Mouse (Mus musculus): ENCODE data around the gene Kif4. TPM values are rescaled to one million over a fixed set of nuclear protein-coding genes. Genes with fewer than 3 reads are reported as not detected.

Kif4 gene
- polyA plus RNA-seq, 1 experiment = 13.4 TPM

DNA sequence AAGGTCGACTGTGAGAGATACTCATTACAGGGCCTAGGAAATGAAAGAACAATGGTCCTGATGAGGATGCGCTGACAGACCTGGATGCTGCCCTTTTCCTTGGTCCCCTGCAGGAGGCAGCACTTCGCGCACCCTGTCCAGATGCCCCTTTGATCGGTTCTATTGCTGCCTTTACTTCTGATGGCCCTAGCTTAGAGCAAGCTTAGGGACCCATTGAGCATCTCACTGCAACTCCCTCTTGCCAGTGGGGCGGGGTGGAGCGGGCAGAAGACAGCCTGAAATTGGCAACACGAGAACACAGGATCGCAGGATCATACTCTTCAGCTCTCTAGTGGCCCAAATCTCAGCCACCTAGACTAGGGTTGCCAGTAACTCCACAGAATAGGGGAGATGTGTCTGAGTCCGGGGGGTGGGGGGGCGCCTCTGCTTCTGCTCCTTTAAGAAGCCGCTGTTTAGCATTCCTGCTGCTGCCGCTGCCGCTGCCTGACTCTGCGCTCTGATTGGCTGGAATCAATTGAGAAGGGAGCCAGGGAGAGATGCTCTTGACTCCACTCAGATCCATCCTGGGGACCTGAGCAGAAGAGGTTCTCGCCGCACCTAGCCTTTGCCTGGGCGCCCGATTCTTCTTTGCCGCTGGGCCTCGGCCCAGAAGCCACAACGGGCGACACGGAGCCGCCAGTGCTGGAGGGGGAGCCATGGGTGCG is 141.8 kb downstream of the Kif4 start, which contains the start of gene Dlg3:
Gene Dlg3 (plus strand): TSS at position 542 of the 704 bp plus-strand sequence.
- H3K4me1 ChIP-seq (ENCODE audit: control insufficient read depth, insufficient read depth, low read length) = no peaks in the 10 kb centered on the region
- no peak within 1 kb of the TSS for H3K27ac ChIP-seq (ENCODE audit: insufficient read depth, low read depth, low read length)
- TF ChIP-seq CTCF (IDR thresholded peaks at IDR 0.05; ENCODE audit: low read depth, low read length) (no peak), POLR2A (IDR thresholded peaks at IDR 0.05; ENCODE audit: borderline replicate concordance, low read depth, low read length) (no peak)
- H3K4me3 ChIP-seq (ENCODE audit: insufficient read depth, low read length) = peak within 1 kb of the TSS; percentile 40

DNA sequence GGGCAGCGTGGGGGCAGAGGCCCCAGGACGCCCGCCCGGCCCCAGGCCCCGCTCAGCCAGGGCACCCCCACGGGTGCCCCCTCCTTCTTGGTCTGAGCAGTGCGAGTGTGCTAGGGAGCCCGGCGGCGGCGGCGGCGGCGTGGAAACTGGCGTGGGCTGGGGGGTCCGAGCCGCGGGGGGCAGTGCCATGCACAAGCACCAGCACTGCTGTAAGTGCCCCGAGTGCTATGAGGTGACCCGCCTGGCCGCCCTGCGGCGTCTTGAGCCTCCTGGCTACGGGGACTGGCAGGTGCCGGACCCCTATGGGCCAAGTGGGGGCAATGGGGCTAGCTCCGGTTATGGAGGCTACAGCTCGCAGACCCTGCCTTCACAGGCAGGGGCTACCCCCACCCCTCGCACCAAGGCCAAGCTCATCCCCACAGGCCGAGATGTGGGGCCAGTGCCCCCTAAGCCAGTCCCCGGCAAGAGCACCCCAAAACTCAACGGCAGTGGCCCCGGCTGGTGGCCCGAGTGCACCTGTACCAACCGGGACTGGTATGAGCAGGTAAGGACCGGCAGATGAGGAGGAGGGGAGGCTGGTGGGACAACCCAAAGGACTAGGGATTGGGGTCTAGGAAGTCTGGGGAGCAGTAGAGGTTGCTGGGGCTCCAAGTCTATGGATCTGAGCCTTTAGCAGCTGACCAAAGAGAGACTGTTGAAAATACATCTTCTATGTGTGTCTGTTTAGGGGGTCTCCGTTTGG is 142.5 kb downstream of the Kif4 start:
- peak overlapping the region; percentile 40 for H3K4me3 ChIP-seq (ENCODE audit: insufficient read depth, low read length)
- TF ChIP-seq POLR2A (IDR thresholded peaks at IDR 0.05; ENCODE audit: borderline replicate concordance, low read depth, low read length) (no peak), CTCF (IDR thresholded peaks at IDR 0.05; ENCODE audit: low read depth, low read length) (no peak)
- H3K27ac ChIP-seq (ENCODE audit: insufficient read depth, low read depth, low read length) = no peak overlapping the region
- no peaks in the 10 kb centered on the region for H3K4me1 ChIP-seq (ENCODE audit: control insufficient read depth, insufficient read depth, low read length)

DNA sequence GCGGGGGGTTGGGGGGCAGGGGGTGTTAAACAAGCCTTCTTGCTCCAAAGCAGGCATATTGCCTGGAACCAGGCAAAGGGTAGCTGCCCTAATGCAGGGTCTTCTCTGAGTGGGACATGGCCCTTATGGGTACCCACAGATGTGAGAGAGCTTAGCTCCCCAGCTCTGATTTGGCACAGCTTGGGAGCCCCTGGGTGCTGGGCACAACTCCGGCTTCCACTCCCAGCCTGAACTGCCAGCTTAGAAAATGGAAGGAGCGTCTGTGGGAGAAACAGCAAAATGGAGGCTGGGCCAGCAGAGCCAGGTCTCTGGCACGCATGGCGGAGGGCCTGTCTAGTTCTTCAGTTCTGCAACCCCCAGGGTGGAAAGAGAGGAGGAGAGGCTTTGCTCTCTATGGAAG is 143.7 kb downstream of the Kif4 start:
- Histone ChIP-seq H3K4me1 (ENCODE audit: control insufficient read depth, insufficient read depth, low read length) (no peaks in the 10 kb centered on the region), H3K27ac (ENCODE audit: insufficient read depth, low read depth, low read length) (no peak overlapping the region), H3K4me3 (ENCODE audit: insufficient read depth, low read length) (no peak overlapping the region)
- TF ChIP-seq POLR2A (IDR thresholded peaks at IDR 0.05; ENCODE audit: borderline replicate concordance, low read depth, low read length) = no peak
- TF ChIP-seq CTCF (IDR thresholded peaks at IDR 0.05; ENCODE audit: low read depth, low read length) = no peak

- TF ChIP-seq POLR2A (IDR thresholded peaks at IDR 0.05; ENCODE audit: borderline replicate concordance, low read depth, low read length) = no peak
- no peak overlapping the region for H3K27ac ChIP-seq (ENCODE audit: insufficient read depth, low read depth, low read length)
- H3K4me3 ChIP-seq (ENCODE audit: insufficient read depth, low read length) = no peak overlapping the region
- 0 out of 2 replicates have a peak, but pooled peaks cover 2% of the 10 kb centered on the region for H3K4me1 ChIP-seq (ENCODE audit: control insufficient read depth, insufficient read depth, low read length)
Observed at GRCm38 (mm10) chrX:100774341-100774811, 148.8 kb downstream of the Kif4 start.

DNA sequence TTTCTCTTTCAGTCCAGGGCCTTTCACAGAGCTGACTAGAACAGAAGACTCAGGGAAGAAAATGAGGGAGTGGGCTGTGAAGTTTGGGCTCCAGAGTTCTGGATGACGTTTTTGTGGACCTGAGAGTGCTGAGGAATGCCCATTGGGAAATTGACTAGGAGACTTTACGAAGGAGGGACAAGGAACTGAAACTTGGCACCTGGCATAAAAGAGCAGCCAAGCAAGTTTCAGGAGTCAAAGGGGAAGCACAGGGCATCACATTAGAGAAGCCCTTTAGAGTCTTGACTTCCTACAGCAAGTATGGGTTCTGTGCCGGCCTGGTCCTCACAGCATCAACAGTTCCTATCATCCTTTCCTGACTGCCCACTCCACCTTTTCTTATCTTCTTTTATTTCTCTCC is 149.9 kb downstream of the Kif4 start:
- Histone ChIP-seq H3K4me1 (ENCODE audit: control insufficient read depth, insufficient read depth, low read length) (0 out of 2 replicates have a peak, but pooled peaks cover 2% of the 10 kb centered on the region), H3K27ac (ENCODE audit: insufficient read depth, low read depth, low read length) (no peak overlapping the region), H3K4me3 (ENCODE audit: insufficient read depth, low read length) (no peak overlapping the region)
- no peak for TF ChIP-seq POLR2A (IDR thresholded peaks at IDR 0.05; ENCODE audit: borderline replicate concordance, low read depth, low read length)
- TF ChIP-seq CTCF (IDR thresholded peaks at IDR 0.05; ENCODE audit: low read depth, low read length) = no peak

- H3K4me1 ChIP-seq (ENCODE audit: control insufficient read depth, insufficient read depth, low read length) = 0 out of 2 replicates have a peak, but pooled peaks cover 2% of the 10 kb centered on the region
- TF ChIP-seq CTCF (IDR thresholded peaks at IDR 0.05; ENCODE audit: low read depth, low read length) (peak; percentile 32; the same call in 1 of the 2 replicates), POLR2A (IDR thresholded peaks at IDR 0.05; ENCODE audit: borderline replicate concordance, low read depth, low read length) (no peak)
- peak overlapping the region; percentile 37; the same call in 1 of the 2 replicates for H3K4me3 ChIP-seq (ENCODE audit: insufficient read depth, low read length)
- H3K27ac ChIP-seq (ENCODE audit: insufficient read depth, low read depth, low read length) = no peak overlapping the region
Observed at GRCm38 (mm10) chrX:100776494-100776893, 151.0 kb downstream of the Kif4 start.

Other genes starting within 250 kb of the Kif4 start
- gene Otud6a, start 196.7 kb upstream of the Kif4 start, polyA plus RNA-seq (2012; ENCODE audit: insufficient read depth, insufficient read length, missing spikeins) = not detected in 2 replicates
- gene Awat2, start 183.0 kb upstream of the Kif4 start, polyA plus RNA-seq (2012; ENCODE audit: insufficient read depth, insufficient read length, missing spikeins) = not detected in 2 replicates
- 82.8 and 83.9 TPM in 2 replicates for gene Igbp1, start 131.4 kb upstream of the Kif4 start, polyA plus RNA-seq (2012; ENCODE audit: insufficient read depth, insufficient read length, missing spikeins)
- gene Dgat2l6, start 100.9 kb upstream of the Kif4 start, polyA plus RNA-seq (2012; ENCODE audit: insufficient read depth, insufficient read length, missing spikeins) = not detected in 2 replicates
- not detected in 2 replicates for gene Awat1, start 53.5 kb upstream of the Kif4 start, polyA plus RNA-seq (2012; ENCODE audit: insufficient read depth, insufficient read length, missing spikeins)
- gene P2ry4, start 30.9 kb upstream of the Kif4 start, polyA plus RNA-seq (2012; ENCODE audit: insufficient read depth, insufficient read length, missing spikeins) = not detected in 2 replicates
- not detected in 2 replicates for gene Arr3, start 20.2 kb upstream of the Kif4 start, polyA plus RNA-seq (2012; ENCODE audit: insufficient read depth, insufficient read length, missing spikeins)
- 28.8 and 29.7 TPM in 2 replicates for gene Pdzd11, start 831 bp downstream of the Kif4 start, polyA plus RNA-seq (2012; ENCODE audit: insufficient read depth, insufficient read length, missing spikeins)
- gene Gdpd2, start 104.1 kb downstream of the Kif4 start, polyA plus RNA-seq (2012; ENCODE audit: insufficient read depth, insufficient read length, missing spikeins) = not detected in 2 replicates
- 4.1 and 4.2 TPM in 2 replicates for gene Dlg3, start 142.0 kb downstream of the Kif4 start, polyA plus RNA-seq (2012; ENCODE audit: insufficient read depth, insufficient read length, missing spikeins)